Mouse (Mus musculus) cerebellum, postnatal 4 days (tissue): ENCODE data around the gene Maip1.

Experiments used
- DNase-seq, 2 experiments: peaks; one replicate each; pipeline ENCODE4 v3.0.0; 2022; ENCODE audit warnings: low spot score in 2 of 2, mixed read lengths in 1 of 2

The Maip1 gene

GRCm38 (mm10) chr1:57406187-57407151, at the start of gene Maip1, which contains the start of gene Tyw5:
Gene Maip1, plus strand, starts transcription at chr1:57406328.
Gene Tyw5, minus strand, starts transcription at chr1:57407101.
- peak; percentile 55 to 79 for DNase-seq

DNA sequence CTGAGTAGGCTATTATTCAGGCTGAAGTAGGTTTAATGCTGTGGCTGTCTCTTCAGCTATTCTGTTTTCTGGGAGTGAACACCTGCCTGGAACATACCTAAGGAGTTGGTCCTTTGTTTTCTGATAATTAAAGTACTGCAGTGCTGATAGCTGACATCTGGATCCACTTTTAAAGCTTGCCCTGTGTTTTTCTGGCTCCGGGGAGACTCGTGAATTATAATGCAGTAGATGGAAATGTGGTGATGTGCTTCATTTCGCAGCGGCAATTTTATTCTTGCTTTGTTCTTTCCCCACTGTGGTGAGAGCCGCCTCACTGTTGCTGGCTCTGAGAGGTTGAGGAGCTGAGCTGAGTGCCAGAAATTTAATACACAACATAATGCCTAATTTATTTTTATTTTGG, 47.6 kb upstream of the Maip1 start:
- DNase-seq = no peak

GRCm38 (mm10) chr1:57367446-57367845, 38.7 kb upstream of the Maip1 start:
- DNase-seq = no peak

DNA sequence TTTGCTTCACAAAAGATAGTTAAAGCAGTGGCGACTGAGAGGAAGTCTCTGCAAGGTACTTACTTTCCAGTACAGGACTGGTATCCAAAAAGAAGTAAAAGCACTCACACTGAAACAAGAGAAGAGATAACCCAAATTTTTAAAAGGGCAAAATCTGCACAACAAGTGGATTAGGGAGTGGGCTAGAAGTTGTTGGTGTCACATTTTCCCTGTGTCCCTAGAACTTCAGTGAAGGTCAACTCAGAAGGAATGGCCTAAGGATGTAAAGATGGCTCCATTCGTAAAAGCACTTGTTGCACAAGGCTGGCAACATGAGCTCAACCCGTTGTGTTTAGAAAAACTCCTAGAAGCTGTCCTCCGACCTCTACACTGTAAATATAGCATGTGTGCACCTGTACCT, 37.0 kb upstream of the Maip1 start:
- DNase-seq = no peak

DNA sequence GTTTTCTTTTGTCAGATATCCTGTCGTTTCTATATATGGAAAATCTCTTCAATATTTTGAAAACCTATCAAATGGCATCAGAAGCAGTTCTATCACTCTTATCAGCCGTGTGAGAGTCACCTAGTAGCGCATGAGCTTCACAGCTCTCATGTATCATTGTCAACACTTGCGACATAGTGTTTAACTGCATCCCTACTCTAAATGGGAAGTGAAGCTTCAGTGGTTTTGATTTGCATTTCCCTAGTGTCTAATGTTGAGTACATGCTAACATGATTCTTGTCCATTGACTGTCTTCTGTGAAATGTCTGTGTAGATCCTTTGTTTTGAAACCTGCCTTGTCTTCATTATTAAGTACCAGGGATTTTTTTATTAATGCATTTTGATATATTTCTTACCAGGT, 35.7 kb upstream of the Maip1 start:
- DNase-seq = no peak

DNA sequence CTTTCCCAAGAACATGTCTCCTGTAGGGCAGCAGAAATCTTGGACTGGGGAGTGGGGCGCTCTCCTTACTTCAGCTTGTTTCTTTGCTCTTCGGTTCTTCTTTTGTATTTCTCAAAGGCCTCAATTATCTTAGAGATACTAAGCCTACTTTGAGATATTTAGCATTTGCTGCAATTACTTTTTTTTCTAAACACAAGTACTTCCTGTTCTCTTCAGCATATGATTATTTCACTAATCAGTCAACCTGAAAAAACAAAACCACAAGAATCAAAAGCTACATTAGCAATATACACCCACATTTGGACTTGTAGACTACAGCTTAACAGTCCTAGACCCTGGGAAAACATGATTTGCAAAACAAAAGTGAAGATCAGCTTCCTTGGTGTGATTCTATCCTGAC, 30.9 kb upstream of the Maip1 start:
- DNase-seq = no peak

- DNase-seq = no peak
These were observed 29.3 kb upstream of the Maip1 start for GRCm38 (mm10) chr1:57376806-57377205.

DNA sequence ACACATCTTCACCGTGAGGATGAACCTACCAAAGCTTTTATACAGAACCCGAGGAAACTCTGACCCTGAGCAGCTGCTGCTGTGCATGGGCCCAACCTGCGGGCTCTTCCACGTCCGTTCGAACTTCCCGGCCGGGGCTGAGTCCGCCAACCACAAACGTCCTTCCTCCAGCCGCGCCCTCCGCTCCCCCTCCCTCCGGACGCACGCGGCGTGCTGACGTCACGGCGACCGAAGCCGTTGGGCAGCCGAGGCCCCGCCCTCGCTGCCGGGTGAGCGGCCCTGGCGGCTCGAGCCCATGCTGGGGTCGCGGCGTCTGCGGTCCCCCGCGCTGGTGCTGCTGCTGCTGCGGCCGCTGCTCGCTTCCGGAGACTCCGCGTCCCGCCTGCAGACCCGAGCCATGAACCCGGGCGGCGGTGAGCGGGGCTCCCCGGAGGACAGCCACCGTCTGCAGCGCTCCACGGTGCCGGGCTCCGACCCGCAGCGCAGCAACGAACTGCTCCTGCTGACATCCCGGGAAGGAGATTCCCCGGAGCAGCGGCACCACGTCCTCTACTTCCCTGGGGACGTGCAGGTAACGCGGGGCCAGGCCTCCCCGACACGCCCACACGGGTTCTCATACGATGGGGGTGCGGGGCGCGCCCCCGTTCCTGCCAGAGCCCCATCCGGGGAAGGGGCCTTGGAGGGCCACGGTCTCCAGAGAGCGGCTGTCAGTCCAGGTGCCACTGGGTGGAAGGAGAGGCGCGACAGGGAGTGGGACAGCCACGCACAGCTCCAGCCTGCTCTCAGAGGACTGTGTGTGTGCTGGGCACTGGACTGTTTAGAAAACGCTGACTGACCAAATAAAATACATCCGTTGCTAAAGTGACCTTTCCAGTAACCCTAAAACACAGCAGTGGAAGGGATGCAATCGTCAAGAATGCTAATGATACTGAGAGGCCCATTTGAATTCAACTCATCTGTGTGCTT, 28.5 kb upstream of the Maip1 start, which contains the start of gene 1700066M21Rik:
1700066M21Rik (plus strand) TSS at position 245 of the 966 bp plus-strand sequence.
- peak; percentile 92 to 94 for DNase-seq

GRCm38 (mm10) chr1:57386519-57386918, 19.6 kb upstream of the Maip1 start:
- no peak for DNase-seq

DNA sequence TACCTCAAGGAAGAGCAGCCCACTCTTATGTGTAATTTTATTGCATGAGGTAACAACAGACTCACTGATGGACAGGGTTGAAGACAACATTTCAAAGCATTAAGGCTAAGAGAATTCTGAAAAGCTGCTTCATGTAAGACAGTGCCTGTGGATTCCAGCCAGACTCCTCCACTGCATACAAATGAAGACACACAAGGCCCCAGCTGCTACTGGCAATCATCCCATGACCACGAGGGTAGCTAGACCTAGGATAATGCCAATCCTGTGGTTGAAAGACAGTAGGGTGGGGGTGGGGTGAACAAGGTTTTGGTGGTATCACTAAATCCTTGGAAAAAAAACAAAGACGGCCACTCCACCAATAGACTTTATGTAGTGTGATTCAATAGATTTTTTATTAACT, 18.3 kb upstream of the Maip1 start:
- DNase-seq = peak in 1 of 2 experiments; percentile 72

DNA sequence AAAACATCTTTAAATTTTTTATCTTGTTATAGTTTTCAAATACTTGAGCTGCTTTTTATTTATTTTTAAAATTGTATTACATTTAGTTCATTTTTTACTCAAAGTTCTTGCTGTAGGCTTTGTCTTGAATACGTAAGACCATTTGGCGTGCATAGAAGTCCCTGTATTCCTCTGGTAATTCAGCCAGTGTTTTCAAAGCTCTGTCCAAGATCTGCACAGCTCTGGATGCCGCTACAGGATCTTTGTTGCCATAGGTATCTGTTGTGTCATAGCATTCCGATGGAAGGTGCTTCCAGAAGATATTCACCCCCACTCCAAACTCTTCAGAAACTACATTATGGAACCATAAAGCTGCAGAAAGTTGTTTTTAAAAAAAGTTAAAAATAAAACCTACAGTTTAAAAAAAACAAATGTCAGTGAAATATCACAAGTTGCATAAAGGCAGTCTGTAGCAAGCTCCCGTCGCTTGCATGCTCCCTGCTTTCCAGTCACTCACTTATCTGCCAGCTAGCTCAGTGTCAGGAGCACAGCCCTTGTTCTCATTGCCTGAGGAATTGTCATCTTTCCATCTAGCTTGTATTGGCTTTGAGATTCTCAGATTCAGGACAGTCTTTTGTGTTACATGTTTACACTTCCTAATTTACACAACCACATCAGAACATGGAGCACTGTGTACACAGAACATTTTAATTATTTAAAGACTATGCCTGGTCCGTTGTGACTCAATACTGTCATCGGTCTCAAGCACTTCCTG, 17.5 kb upstream of the Maip1 start:
- DNase-seq = no peak

DNA sequence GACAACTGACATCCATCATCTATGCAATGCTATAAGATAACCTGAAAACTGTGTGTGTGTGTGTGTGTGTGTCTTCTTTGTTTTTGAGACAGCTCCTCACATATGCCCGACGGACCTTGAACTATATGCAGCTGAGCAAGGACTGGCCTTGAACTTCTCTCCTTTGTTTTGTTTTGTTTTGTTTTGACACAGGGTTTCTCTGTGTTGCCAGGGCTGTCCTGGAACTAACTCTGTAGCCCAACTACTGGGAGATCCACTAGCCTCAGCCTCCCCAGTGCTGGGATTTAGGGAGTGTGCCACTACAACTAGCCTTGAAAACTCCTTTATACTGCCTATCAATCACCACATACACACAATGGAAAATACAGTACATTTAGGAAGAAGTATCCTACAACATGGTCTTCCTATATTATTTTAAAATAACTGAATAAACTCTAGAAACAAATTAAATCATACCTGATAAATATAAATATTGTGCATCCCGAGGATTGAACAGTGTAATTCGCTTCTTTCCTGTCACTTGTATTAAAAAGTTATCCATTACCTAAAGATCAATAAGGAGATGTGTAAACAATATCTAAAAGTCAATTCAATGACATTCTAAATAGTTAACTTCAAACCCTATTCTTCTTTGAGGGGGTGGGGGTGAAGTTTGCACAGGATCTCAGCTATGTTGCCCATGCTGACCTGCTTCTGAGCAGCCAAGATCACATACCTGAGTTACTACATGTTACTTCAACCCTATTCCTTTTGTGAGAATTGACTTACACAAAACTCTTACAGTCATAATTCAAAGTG, 14.9 kb upstream of the Maip1 start:
- DNase-seq = no peak

GRCm38 (mm10) chr1:57392417-57392816, 13.7 kb upstream of the Maip1 start:
- no peak for DNase-seq

- peak in 1 of 2 experiments; percentile 56 for DNase-seq
These were observed 12.1 kb upstream of the Maip1 start for GRCm38 (mm10) chr1:57394051-57394450.

DNA sequence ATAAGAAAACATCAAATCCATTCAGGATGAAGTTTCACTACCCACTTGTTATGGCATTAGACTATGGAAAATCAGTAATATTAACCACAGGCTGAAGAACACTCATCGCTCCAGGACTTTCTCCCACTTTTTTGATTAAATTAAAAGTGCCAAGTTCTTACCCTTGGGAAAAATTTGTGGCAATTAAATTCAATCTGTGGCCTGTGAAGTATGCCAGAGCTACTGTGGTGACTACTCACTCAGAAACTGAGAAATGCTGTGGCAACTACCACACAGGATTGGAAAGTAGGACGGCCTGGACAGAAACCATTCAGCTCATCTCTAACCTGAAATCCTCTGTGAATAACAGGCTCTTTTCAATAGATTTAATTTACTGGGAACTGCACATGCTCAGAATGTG, 5.8 kb upstream of the Maip1 start:
- no peak for DNase-seq

GRCm38 (mm10) chr1:57400877-57401276, 5.3 kb upstream of the Maip1 start:
- no peak for DNase-seq

DNA sequence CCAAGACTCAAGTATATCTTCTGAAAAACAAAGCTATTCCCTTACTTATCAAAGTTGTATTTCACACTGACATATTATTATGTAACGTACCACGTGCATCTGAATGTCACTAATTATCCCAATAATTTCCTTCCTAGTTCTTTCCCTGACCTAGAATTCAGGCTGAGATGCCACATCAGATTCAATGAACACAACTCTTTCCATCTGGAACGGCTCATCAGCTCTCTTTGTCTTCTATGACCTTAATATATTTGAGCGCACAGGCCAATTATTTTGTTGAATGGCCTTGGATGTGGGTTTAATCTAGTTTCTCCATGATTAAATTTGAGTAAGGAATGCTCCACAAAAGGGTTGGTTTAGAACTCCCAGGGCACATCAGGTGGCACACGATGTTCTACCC, 4.0 kb upstream of the Maip1 start:
- no peak for DNase-seq

GRCm38 (mm10) chr1:57408994-57409393, 2.9 kb downstream of the Maip1 start:
- no peak for DNase-seq

GRCm38 (mm10) chr1:57413397-57413796, 7.3 kb downstream of the Maip1 start:
- DNase-seq = no peak

DNA sequence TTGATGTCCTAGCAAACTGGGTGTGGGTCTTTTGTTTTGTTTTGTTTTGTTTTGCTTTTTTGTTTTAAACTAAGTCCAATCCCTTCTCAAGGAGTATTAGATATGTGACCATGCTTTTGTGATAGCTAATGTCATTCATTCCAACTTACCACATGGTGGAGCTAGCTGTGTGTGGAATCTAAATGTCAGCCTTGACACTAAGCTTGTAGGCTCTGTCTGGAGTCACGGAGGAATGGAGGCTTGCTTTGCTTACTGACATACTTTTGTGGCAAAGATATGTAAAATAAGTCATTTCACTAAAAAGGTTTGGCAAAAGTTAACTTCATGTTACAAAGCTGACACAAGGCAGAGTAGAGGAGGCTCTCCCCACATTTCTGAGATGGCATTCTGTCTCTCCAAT, 17.6 kb downstream of the Maip1 start:
- no peak for DNase-seq
